Mouse (Mus musculus) testis, adult 2 months (tissue): Measurements from ENCODE around the gene Ccdc12.

Source experiments
- CTCF ChIP-seq: fragments of 200-500 bp; IDR thresholded peaks from 2 replicates; pipeline ENCODE4 v1.5.1; 2012; ENCODE audit warnings: low read depth, mild to moderate bottlenecking, inconsistent platforms, low read length, moderate library complexity; ENCODE audit not compliant: control insufficient read depth, insufficient read depth, insufficient replicate concordance
- POLR2A ChIP-seq: fragments of 200-500 bp; IDR thresholded peaks from 2 replicates; pipeline ENCODE4 v1.6.1; 2012; ENCODE audit warnings: low read depth, mild to moderate bottlenecking, inconsistent platforms, low read length, moderate library complexity; ENCODE audit not compliant: control insufficient read depth

DNA sequence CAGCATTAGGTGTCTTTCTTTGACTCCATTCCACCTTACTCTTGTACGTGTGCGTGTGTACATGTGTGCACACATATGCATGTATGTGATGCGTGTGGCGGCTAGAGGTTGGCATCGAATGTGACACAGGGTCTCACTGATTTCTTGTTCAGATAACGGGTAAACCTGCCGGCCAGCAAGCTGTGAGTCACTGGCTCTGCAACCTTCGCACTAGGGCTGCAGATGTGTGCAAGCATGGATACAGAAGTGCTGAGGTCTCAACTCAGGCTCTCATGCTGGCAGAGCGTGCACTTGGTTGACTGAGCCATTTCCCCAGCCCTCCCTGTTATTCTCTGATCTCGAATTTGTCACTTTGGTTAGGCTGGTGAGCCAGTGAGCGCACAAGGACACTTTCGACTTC, 3.2 kb downstream of the Ccdc12 start:
- TF ChIP-seq POLR2A: no peak
- TF ChIP-seq CTCF: no peak
